Mouse (Mus musculus) heart, adult 10 weeks (tissue): Measurements from ENCODE around the gene Naa16. TPM values are rescaled to one million over a fixed set of nuclear protein-coding genes. Genes with fewer than 3 reads are reported as not detected.

Source experiments
- polyA plus RNA-seq: library from polyadenylated mRNA; stranded (reverse); fragments of 350-450 nt; fragmentation: Illumina TruSeq; extraction: RNeasy Lipid Tissue Mini Kit (QIAGEN cat#74804); gene quantifications from one replicate; pipeline ENCODE4 v1.2.3, GENCODE M21; 2014; ENCODE audit warnings: low read depth, low replicate concordance

Naa16 gene
- 12.9 TPM for polyA plus RNA-seq

GRCm38 (mm10) chr14:79390265-79390926 lies at the start of gene Naa16:
Gene Naa16, minus strand, starts transcription at chr14:79390778.

GRCm38 (mm10) chr14:79425979-79426729 lies 35.6 kb upstream of the Naa16 start, which contains the start of gene Kbtbd7:
Gene Kbtbd7, plus strand, starts transcription at chr14:79426511.

GRCm38 (mm10) chr14:79397321-79398122 lies 6.9 kb upstream of the Naa16 start, which contains the start of gene Mtrf1:
Gene Mtrf1, plus strand, starts transcription at chr14:79397772.

GRCm38 (mm10) chr14:79301466-79301875 lies 89.1 kb downstream of the Naa16 start, which contains the start of gene Rgcc:
Gene Rgcc, minus strand, starts transcription at chr14:79301645.

Other genes with a start within 250 kb of the Naa16 start
- not detected for gene Zfp957, start 143.4 kb downstream of the Naa16 start, polyA plus RNA-seq
- gene Rgcc, start 89.1 kb downstream of the Naa16 start, polyA plus RNA-seq = 42.1 TPM
- 18.3 TPM for gene Mtrf1, start 7.0 kb upstream of the Naa16 start, polyA plus RNA-seq
- gene Kbtbd7, start 35.7 kb upstream of the Naa16 start, polyA plus RNA-seq = 7.4 TPM
- gene Kbtbd6, start 61.1 kb upstream of the Naa16 start, polyA plus RNA-seq = not detected
- gene Elf1, start 90.4 kb upstream of the Naa16 start, polyA plus RNA-seq = 15.6 TPM
- gene Wbp4, start 90.7 kb upstream of the Naa16 start, polyA plus RNA-seq = 22.1 TPM
- gene Sugt1, start 196.9 kb upstream of the Naa16 start, polyA plus RNA-seq = 73.1 TPM